ENCODE assay signal across 10 mouse cellular contexts in the genomic region with DNA sequence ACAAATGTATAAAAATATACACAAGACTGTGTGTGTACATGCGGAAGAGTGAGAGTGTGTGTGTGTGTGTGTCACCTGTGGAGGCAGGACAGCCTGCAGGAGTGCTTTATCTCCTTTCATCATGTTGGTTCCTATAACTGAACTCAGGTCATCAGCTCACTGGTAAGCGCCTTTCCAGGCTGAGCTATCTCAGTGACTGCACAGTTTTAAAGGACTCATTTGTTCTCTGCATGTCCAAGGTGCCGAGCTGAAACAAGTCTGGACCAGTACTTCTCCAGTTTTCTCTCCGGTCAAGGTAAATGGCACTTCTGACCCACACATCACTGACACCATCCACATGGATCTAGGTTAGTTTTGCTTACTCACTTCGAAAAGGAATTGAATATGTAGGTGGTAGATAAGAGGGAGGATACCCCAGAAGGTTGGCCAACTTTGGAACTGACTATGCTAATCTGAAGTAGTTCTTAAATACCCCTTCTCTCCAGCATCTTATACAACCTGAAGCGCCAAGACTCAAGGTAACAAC. TPM values are rescaled to one million over a fixed set of nuclear protein-coding genes. Genes with fewer than 3 reads are reported as not detected.
DNase-seq lines count a peak whose midpoint lies in the region; ATAC-seq and TF ChIP-seq lines count a peak whose summit lies in the region.
"Had no signal": no experiment of that assay in that cellular context is flagged by ENCODE, and none has a peak within 500 bp of the region (broad histone marks: within the 10 kb centered on the region; RNA-seq: fewer than 3 reads in every experiment).

No protein-coding gene starts in this region.

- 69% methylated on average over 6 of the region's 6 CpGs for WGBS in lung, embryonic 14.5 days
- WGBS in forebrain, embryonic 13.5 days = 87% methylated on average over 6 of the region's 6 CpGs
- 87% methylated on average over 6 of the region's 6 CpGs for WGBS in neural tube, embryonic 14.5 days

- TF ChIP-seq CTCF in lung, embryonic 14.5 days (IDR thresholded peaks at IDR 0.05; ENCODE audit: low read depth) = no peak

- H3K27ac ChIP-seq in lung, embryonic 14.5 days (ENCODE audit: low read depth) = no peak overlapping the region
- H3K27ac ChIP-seq in forebrain, embryonic 13.5 days = no peak overlapping the region
- no peak overlapping the region for H3K27ac ChIP-seq in neural tube, embryonic 14.5 days (ENCODE audit: low read depth, low read length)

- H3K27me3 ChIP-seq in lung, embryonic 14.5 days (ENCODE audit: insufficient read depth, low read length) = no peaks in the 10 kb centered on the region
- H3K27me3 ChIP-seq in forebrain, embryonic 13.5 days = no peaks in the 10 kb centered on the region
- H3K27me3 ChIP-seq in neural tube, embryonic 14.5 days (ENCODE audit: control insufficient read depth, insufficient read depth, low read length) = no peaks in the 10 kb centered on the region

- no peaks in the 10 kb centered on the region; the same call in 1 of the 2 replicates for H3K36me3 ChIP-seq in lung, embryonic 14.5 days (ENCODE audit: insufficient read depth)
- H3K36me3 ChIP-seq in forebrain, embryonic 13.5 days (ENCODE audit: poor library complexity, severe bottlenecking) = no peaks in the 10 kb centered on the region
- H3K36me3 ChIP-seq in neural tube, embryonic 14.5 days (ENCODE audit: control insufficient read depth, insufficient read depth, low read length) = no peaks in the 10 kb centered on the region

- ATAC-seq in lung, embryonic 14.5 days (ENCODE audit: insufficient read depth) = no peak
- ATAC-seq in forebrain, embryonic 13.5 days = no peak
- ATAC-seq in neural tube, embryonic 14.5 days (ENCODE audit: low read depth) = no peak
- ATAC-seq in activated CD4-positive, CD25-positive, alpha-beta regulatory T cell, adult 4 months = no peak

- no peak for DNase-seq in lung, embryonic 14.5 days
- DNase-seq in lung, postnatal 10 days = no peak
- DNase-seq in liver = peak; percentile 17
- DNase-seq in adrenal gland, adult 8-10 months = no peak
- no peak for DNase-seq in adrenal gland, postnatal 10 days
- DNase-seq: heart, adult 2 months; lung, postnatal 4 days had no signal

- peak overlapping the region; percentile 72 for H3K4me2 ChIP-seq in lung, embryonic 14.5 days
- H3K4me2 ChIP-seq in forebrain, embryonic 13.5 days = peak overlapping the region; percentile 69; the same call in 1 of the 2 replicates
- H3K4me2 ChIP-seq in neural tube, embryonic 14.5 days (ENCODE audit: low read depth, low read length) = peak overlapping the region; percentile 51

- H3K4me3 ChIP-seq in lung, embryonic 14.5 days (ENCODE audit: low read depth, low read length) = no peak overlapping the region
- H3K4me3 ChIP-seq in forebrain, embryonic 13.5 days = no peak overlapping the region
- no peak overlapping the region for H3K4me3 ChIP-seq in neural tube, embryonic 14.5 days (ENCODE audit: low read depth, low read length)

- H3K9me3 ChIP-seq in lung, embryonic 14.5 days (ENCODE audit: low read depth, low read length) = no peaks in the 10 kb centered on the region
- H3K9me3 ChIP-seq in forebrain, embryonic 13.5 days (replicated peaks) = no peaks in the 10 kb centered on the region
- H3K9me3 ChIP-seq in neural tube, embryonic 14.5 days (ENCODE audit: control insufficient read depth, low read length) = no peaks in the 10 kb centered on the region

- peaks cover 25% of the 10 kb centered on the region for H3K4me1 ChIP-seq in lung, embryonic 14.5 days (ENCODE audit: insufficient read depth)
- H3K4me1 ChIP-seq in forebrain, embryonic 13.5 days = peaks cover 51% of the 10 kb centered on the region
- peaks cover 26% of the 10 kb centered on the region for H3K4me1 ChIP-seq in neural tube, embryonic 14.5 days (ENCODE audit: control insufficient read depth, insufficient read depth, low read length)

- H3K9ac ChIP-seq in lung, embryonic 14.5 days = no peak overlapping the region
- 0 out of 2 replicates have a peak overlapping the region, but pooled peaks have one; percentile 30 for H3K9ac ChIP-seq in forebrain, embryonic 13.5 days
- no peak overlapping the region for H3K9ac ChIP-seq in neural tube, embryonic 14.5 days (replicated peaks; ENCODE audit: low read depth, low read length)

RNA-seq across cellular contexts. Expression of a gene that starts 2.5 kb away (rescaled TPM):
- 9.0 and 9.2 TPM in 2 replicates for polyA plus RNA-seq in lung, embryonic 14.5 days (2014; fragmentation: Nextera tagmentation; extraction: Ambion mirVana)
- polyA plus RNA-seq in forebrain, embryonic 13.5 days (2015; fragmentation: Nextera tagmentation; extraction: Ambion mirVana) = 5.6 and 7.0 TPM in 2 replicates
- 14.5 and 17.4 TPM in 2 replicates for polyA plus RNA-seq in neural tube, embryonic 14.5 days (2014; fragmentation: Nextera tagmentation; extraction: Ambion mirVana)
- 10 to 100 TPM; 35.8 to 48.6 (median 42.7) TPM for total RNA-seq in adrenal gland, adult 8-10 months (2022)
- total RNA-seq in adrenal gland, postnatal 10 days (2021) = 10 to 100 TPM; 25.0 to 32.7 TPM
- polyA plus RNA-seq in activated CD4-positive, CD25-positive, alpha-beta regulatory T cell, adult 4 months (2017; shearing (Covaris generic)) = 10 to 100 TPM in 1 of 2 experiments, 1 to 10 TPM in 1; 5.1 to 10.1 TPM
